Mouse (Mus musculus) ES-Bruce4 (cell line): ENCODE data around the gene Olfr718-ps1.

Source experiments
- CTCF ChIP-seq: IDR thresholded peaks from one replicate; pipeline ENCODE4 v1.8.1; 2011; ENCODE audit warnings: low read depth, low read length
- EP300 ChIP-seq: IDR thresholded peaks from 2 replicates; pipeline ENCODE4 v1.6.1; 2011; ENCODE audit warnings: low read depth, low read length; ENCODE audit not compliant: insufficient read depth
- POLR2A ChIP-seq: IDR thresholded peaks from one replicate; pipeline ENCODE4 v1.8.1; 2011; ENCODE audit warnings: low read length; ENCODE audit not compliant: insufficient read depth

DNA sequence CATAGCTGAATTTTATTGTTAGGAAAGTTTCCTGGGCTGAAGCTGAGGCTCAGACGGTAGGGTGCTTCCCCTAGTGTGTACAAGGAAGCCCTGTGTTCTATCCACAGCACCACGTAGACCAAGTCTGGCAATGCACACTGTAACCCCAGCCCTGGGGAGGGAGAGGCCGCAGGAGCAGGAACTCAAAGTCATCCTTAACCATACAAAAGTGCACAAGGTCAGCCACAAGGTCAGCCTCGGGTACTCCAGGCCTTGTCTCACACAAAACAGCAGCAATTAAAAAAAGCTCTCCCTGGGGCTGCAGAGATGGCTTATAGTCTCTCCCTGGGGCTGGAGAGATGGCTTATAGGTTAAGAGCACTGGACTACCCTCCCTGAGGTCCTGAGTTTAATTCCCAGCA is 20.5 kb downstream of the Olfr718-ps1 start:
- TF ChIP-seq POLR2A = no peak
- TF ChIP-seq CTCF = no peak
- TF ChIP-seq EP300 = peak; percentile 85
